Mouse (Mus musculus) liver, adult 2 months (tissue): ENCODE results near the gene Susd3. TPM values are rescaled to one million over a fixed set of nuclear protein-coding genes. Genes with fewer than 3 reads are reported as not detected.

Source experiments
- DNase-seq: peaks from one replicate; pipeline ENCODE4 v3.0.0-alpha.2; 2011; ENCODE audit warnings: low read depth, low spot score; ENCODE audit errors: extremely low read depth
- H3K27ac ChIP-seq: fragments of 200-500 bp; replicated peaks from 2 replicates; pipeline ENCODE4 v1.5.1; 2012; ENCODE audit warnings: low read depth, mild to moderate bottlenecking, control low read depth, inconsistent platforms, low read length; ENCODE audit not compliant: insufficient read depth
- H3K27me3 ChIP-seq: fragments of 200-500 bp; 2 replicates; pipeline ENCODE4 v1.6.1; 2012; ENCODE audit warnings: mild to moderate bottlenecking, moderate library complexity, low read length, inconsistent platforms; ENCODE audit not compliant: control insufficient read depth, insufficient read depth
- H3K36me3 ChIP-seq: fragments of 200-500 bp; 2 replicates; pipeline ENCODE4 v1.6.1; 2012; ENCODE audit warnings: low read length, inconsistent platforms; ENCODE audit not compliant: control insufficient read depth, insufficient read depth
- H3K4me1 ChIP-seq: fragments of 200-500 bp; 2 replicates; pipeline ENCODE4 v1.6.1; 2011; ENCODE audit warnings: low read length; ENCODE audit not compliant: control insufficient read depth, insufficient read depth
- H3K4me3 ChIP-seq: fragments of 200-500 bp; 2 replicates; pipeline ENCODE4 v1.5.1; 2011; ENCODE audit warnings: low read depth, mild to moderate bottlenecking, control low read depth, low read length, moderate library complexity; ENCODE audit not compliant: insufficient read depth
- H3K79me2 ChIP-seq: fragments of 200-500 bp; 2 replicates; pipeline ENCODE4 v1.6.1; 2012; ENCODE audit warnings: inconsistent platforms, mild to moderate bottlenecking, low read length, moderate library complexity; ENCODE audit not compliant: control insufficient read depth, insufficient read depth
- H3K9ac ChIP-seq: fragments of 200-500 bp; 2 replicates; pipeline ENCODE4 v1.6.1; 2012; ENCODE audit warnings: low read depth, mild to moderate bottlenecking, control low read depth, inconsistent platforms, low read length
- CTCF ChIP-seq: fragments of 200-500 bp; IDR thresholded peaks from 2 replicates; pipeline ENCODE4 v1.5.1; 2011; ENCODE audit warnings: low read depth, low read length, control low read depth
- POLR2A ChIP-seq: fragments of 200-500 bp; IDR thresholded peaks from 2 replicates; pipeline ENCODE4 v1.6.1; 2011; ENCODE audit warnings: low read length, control low read depth; ENCODE audit not compliant: insufficient read depth; ENCODE audit errors: extremely low read depth
- WGBS: fragments of 180-500 bp; shearing (Covaris S2); methylation state at CpG from one replicate; pipeline ENCODE4 v1.1.7; 2018; 5-methylcytosine and 5-hydroxymethylcytosine counted together
- polyA plus RNA-seq: library from polyadenylated mRNA; depleted of rRNA; stranded (reverse); fragments of >200 nt; gene quantifications from 2 replicates; pipeline ENCODE4 v1.2.3, GENCODE M21; 2012
- total RNA-seq: library from RNA; depleted of rRNA; stranded (reverse); fragments of >200 nt; gene quantifications from 2 replicates; pipeline ENCODE4 v1.2.3, GENCODE M21; 2014

Susd3 gene
- total and polyA plus RNA-seq, 2 experiments, result 0.18 to 1.1 TPM

- Histone ChIP-seq H3K79me2 (no peaks in the 10 kb centered on the region), H3K27me3 (no peaks in the 10 kb centered on the region), H3K27ac (no peak overlapping the region), H3K36me3 (no peaks in the 10 kb centered on the region), H3K9ac (no peak overlapping the region), H3K4me3 (no peak overlapping the region), H3K4me1 (no peaks in the 10 kb centered on the region)
- DNase-seq, result no peak
- TF ChIP-seq CTCF, result no peak
- TF ChIP-seq POLR2A, result no peak
- WGBS, result 70% methylated on average over 4 of the region's 4 CpGs
These were observed 22.9 kb downstream of the Susd3 start for GRCm38 (mm10) chr13:49225633-49226032.

- DNase-seq, result no peak
- Histone ChIP-seq H3K4me1 (no peaks in the 10 kb centered on the region), H3K27me3 (no peaks in the 10 kb centered on the region), H3K79me2 (no peaks in the 10 kb centered on the region), H3K27ac (no peak overlapping the region), H3K36me3 (no peaks in the 10 kb centered on the region), H3K4me3 (no peak overlapping the region), H3K9ac (no peak overlapping the region)
- WGBS, result 80% methylated on average over 3 of the region's 3 CpGs
- TF ChIP-seq CTCF (no peak), POLR2A (no peak)
These were observed 23.3 kb downstream of the Susd3 start for GRCm38 (mm10) chr13:49225159-49225558.

DNA sequence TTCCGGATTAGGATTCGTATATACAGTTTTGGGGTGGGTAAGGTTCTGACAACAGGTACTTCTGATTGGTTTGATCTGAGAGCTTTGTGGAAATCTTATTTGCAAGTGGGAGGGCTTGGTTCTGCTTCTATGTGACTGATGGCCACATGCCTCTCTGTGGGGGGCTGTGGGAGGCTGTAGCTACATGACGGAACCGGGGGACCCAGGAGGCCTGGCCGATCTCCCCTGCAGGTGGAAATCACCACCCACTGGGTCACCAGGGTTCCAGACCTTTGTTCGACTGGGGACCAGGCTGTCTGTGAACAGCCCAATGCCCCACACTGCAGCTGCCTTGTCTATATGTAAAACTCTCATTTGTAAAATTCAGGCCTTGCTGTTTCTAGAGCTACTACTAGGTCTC is 23.8 kb downstream of the Susd3 start:
- Histone ChIP-seq H3K27ac (no peak overlapping the region), H3K79me2 (no peaks in the 10 kb centered on the region), H3K4me3 (no peak overlapping the region), H3K9ac (no peak overlapping the region), H3K4me1 (no peaks in the 10 kb centered on the region), H3K27me3 (no peaks in the 10 kb centered on the region), H3K36me3 (no peaks in the 10 kb centered on the region)
- no peak for DNase-seq
- 53% methylated on average over 6 of the region's 6 CpGs for WGBS
- TF ChIP-seq CTCF (no peak), POLR2A (no peak)

- no peak overlapping the region for H3K4me3 ChIP-seq
- H3K36me3 ChIP-seq, result no peaks in the 10 kb centered on the region
- H3K4me1 ChIP-seq, result no peaks in the 10 kb centered on the region
- H3K27me3 ChIP-seq, result no peaks in the 10 kb centered on the region
- H3K27ac ChIP-seq, result no peak overlapping the region
- WGBS, result 16% methylated on average over 10 of the region's 10 CpGs
- no peak overlapping the region for H3K9ac ChIP-seq
- H3K79me2 ChIP-seq, result no peaks in the 10 kb centered on the region
- no peak for TF ChIP-seq POLR2A
- no peak for TF ChIP-seq CTCF
- peak; percentile 47 for DNase-seq
These were observed 24.2 kb downstream of the Susd3 start for GRCm38 (mm10) chr13:49224314-49224713.

DNA sequence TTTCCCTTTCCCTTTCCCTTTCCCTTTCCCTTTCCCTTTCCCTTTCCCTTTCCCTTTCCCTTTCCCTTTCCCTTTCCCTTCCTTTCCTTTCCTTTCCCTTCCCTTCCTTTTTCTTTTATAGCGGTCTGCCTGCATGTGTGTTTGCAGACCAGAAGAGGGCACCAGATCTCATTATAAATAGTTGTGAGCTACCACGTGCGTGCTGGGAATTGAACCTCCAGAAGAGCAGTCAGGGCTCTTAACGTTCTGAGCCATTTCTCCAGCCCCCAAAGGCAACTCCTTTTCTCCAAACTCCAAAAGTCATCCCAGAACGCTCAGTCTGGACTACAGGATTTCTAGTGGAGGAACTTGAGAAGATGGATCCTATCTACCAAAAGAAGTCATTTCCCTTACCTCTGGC is 27.6 kb downstream of the Susd3 start:
- Histone ChIP-seq H3K79me2 (no peaks in the 10 kb centered on the region), H3K9ac (no peak overlapping the region), H3K27me3 (no peaks in the 10 kb centered on the region), H3K4me3 (no peak overlapping the region), H3K27ac (no peak overlapping the region), H3K4me1 (peaks cover 2% of the 10 kb centered on the region), H3K36me3 (no peaks in the 10 kb centered on the region)
- 45% methylated on average over 5 of the region's 5 CpGs for WGBS
- no peak for DNase-seq
- TF ChIP-seq POLR2A (no peak), CTCF (no peak)

DNA sequence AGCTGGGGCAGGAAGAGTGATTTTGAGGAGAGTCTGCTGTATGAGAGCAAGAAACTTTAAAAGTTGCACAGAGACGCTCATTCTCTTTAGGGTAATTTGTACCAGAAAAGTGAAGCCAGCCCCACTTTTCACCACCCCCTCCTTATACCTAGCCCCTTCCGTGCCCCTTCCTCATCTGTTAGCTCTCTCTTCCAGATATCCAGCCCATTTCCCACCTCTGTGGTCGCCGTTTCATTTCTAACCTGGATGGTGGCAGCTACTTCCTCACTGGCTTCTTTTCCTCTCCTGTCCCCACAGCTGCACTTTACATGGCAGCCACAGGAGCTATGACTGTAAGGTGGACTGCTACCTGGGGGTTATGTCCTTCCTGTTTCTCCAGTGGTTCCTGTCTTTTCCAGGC is 29.1 kb downstream of the Susd3 start:
- Histone ChIP-seq H3K36me3 (no peaks in the 10 kb centered on the region), H3K4me3 (no peak overlapping the region), H3K9ac (no peak overlapping the region), H3K79me2 (no peaks in the 10 kb centered on the region; the same call in 1 of the 2 replicates), H3K27me3 (no peaks in the 10 kb centered on the region), H3K4me1 (peaks cover 9% of the 10 kb centered on the region), H3K27ac (no peak overlapping the region)
- DNase-seq, result no peak
- WGBS, result 92% methylated on average over 4 of the region's 4 CpGs
- no peak for TF ChIP-seq CTCF
- TF ChIP-seq POLR2A, result no peak
